Mouse (Mus musculus) cortical plate, adult 2 months (tissue): ENCODE data around the gene Fgfr2. TPM values are rescaled to one million over a fixed set of nuclear protein-coding genes. Genes with fewer than 3 reads are reported as not detected.

Experiments used
- H3K27ac ChIP-seq: fragments of 200-500 bp; 2 replicates; pipeline ENCODE4 v1.5.1; 2012; ENCODE audit warnings: low read length, control low read depth, inconsistent platforms; ENCODE audit not compliant: insufficient read depth
- H3K4me1 ChIP-seq: fragments of 200-500 bp; 2 replicates; pipeline ENCODE4 v1.6.1; 2011; ENCODE audit warnings: low read length; ENCODE audit not compliant: control insufficient read depth, insufficient read depth
- H3K4me3 ChIP-seq: fragments of 200-500 bp; 2 replicates; pipeline ENCODE4 v1.5.1; 2011; ENCODE audit warnings: mild to moderate bottlenecking, low read length, control low read depth; ENCODE audit not compliant: insufficient read depth
- CTCF ChIP-seq: fragments of 200-500 bp; IDR thresholded peaks from 2 replicates; pipeline ENCODE4 v1.5.1; 2011; ENCODE audit warnings: mild to moderate bottlenecking, control low read depth, low read length; ENCODE audit not compliant: insufficient read depth; ENCODE audit errors: extremely low read depth
- POLR2A ChIP-seq: fragments of 200-500 bp; IDR thresholded peaks from 2 replicates; pipeline ENCODE4 v1.6.1; 2011; ENCODE audit warnings: mild to moderate bottlenecking, low read length, control low read depth; ENCODE audit not compliant: insufficient read depth; ENCODE audit errors: extremely low read depth
- polyA plus RNA-seq: library from polyadenylated mRNA; depleted of rRNA; stranded (reverse); fragments of >200 nt; gene quantifications from 2 replicates; pipeline ENCODE4 v1.2.3, GENCODE M21; 2012

Fgfr2 gene
- polyA plus RNA-seq, 1 experiment = 50.4 TPM

- TF ChIP-seq CTCF (no peak), POLR2A (no peak)
- no peak overlapping the region for H3K4me3 ChIP-seq
- H3K27ac ChIP-seq = no peak overlapping the region
- H3K4me1 ChIP-seq = peaks cover 5% of the 10 kb centered on the region; the same call in 1 of the 2 replicates
These were observed 824.6 kb downstream of the Fgfr2 start for GRCm38 (mm10) chr7:132298412-132298990.

- TF ChIP-seq POLR2A (no peak), CTCF (no peak)
- Histone ChIP-seq H3K4me3 (no peak overlapping the region), H3K4me1 (peaks cover 5% of the 10 kb centered on the region; the same call in 1 of the 2 replicates), H3K27ac (no peak overlapping the region)
These were observed 826.3 kb downstream of the Fgfr2 start for GRCm38 (mm10) chr7:132296661-132297443.

- H3K27ac ChIP-seq = no peak overlapping the region
- peaks cover 5% of the 10 kb centered on the region; the same call in 1 of the 2 replicates for H3K4me1 ChIP-seq
- H3K4me3 ChIP-seq = no peak overlapping the region
- no peak for TF ChIP-seq POLR2A
- no peak for TF ChIP-seq CTCF
These were observed 827.0 kb downstream of the Fgfr2 start for GRCm38 (mm10) chr7:132296132-132296531.

GRCm38 (mm10) chr7:132287340-132287664 lies 835.8 kb downstream of the Fgfr2 start:
- no peak overlapping the region for H3K4me3 ChIP-seq
- H3K4me1 ChIP-seq = peaks cover 18% of the 10 kb centered on the region
- H3K27ac ChIP-seq = no peak overlapping the region
- TF ChIP-seq POLR2A = no peak
- no peak for TF ChIP-seq CTCF

GRCm38 (mm10) chr7:132286630-132287339 lies 836.4 kb downstream of the Fgfr2 start:
- H3K4me3 ChIP-seq = no peak overlapping the region
- H3K27ac ChIP-seq = no peak overlapping the region
- TF ChIP-seq POLR2A = no peak
- no peak for TF ChIP-seq CTCF
- peaks cover 19% of the 10 kb centered on the region for H3K4me1 ChIP-seq

GRCm38 (mm10) chr7:132284795-132285194 lies 838.4 kb downstream of the Fgfr2 start:
- TF ChIP-seq POLR2A (no peak), CTCF (no peak)
- no peak overlapping the region for H3K27ac ChIP-seq
- peaks cover 19% of the 10 kb centered on the region for H3K4me1 ChIP-seq
- H3K4me3 ChIP-seq = no peak overlapping the region

GRCm38 (mm10) chr7:132284048-132284737 lies 839.0 kb downstream of the Fgfr2 start:
- TF ChIP-seq CTCF = no peak
- TF ChIP-seq POLR2A = no peak
- no peak overlapping the region for H3K4me3 ChIP-seq
- H3K4me1 ChIP-seq = peaks cover 19% of the 10 kb centered on the region
- no peak overlapping the region for H3K27ac ChIP-seq

GRCm38 (mm10) chr7:132282576-132282975 lies 840.6 kb downstream of the Fgfr2 start:
- TF ChIP-seq POLR2A (no peak), CTCF (no peak)
- H3K4me1 ChIP-seq = peaks cover 16% of the 10 kb centered on the region
- no peak overlapping the region for H3K4me3 ChIP-seq
- no peak overlapping the region for H3K27ac ChIP-seq

- Histone ChIP-seq H3K4me3 (no peak overlapping the region), H3K4me1 (peaks cover 13% of the 10 kb centered on the region), H3K27ac (no peak overlapping the region)
These were observed 841.0 kb downstream of the Fgfr2 start for GRCm38 (mm10) chr7:132282161-132282560.

GRCm38 (mm10) chr7:132281753-132282152 lies 841.4 kb downstream of the Fgfr2 start:
- peaks cover 13% of the 10 kb centered on the region for H3K4me1 ChIP-seq
- no peak overlapping the region for H3K4me3 ChIP-seq
- TF ChIP-seq CTCF (no peak), POLR2A (no peak)
- no peak overlapping the region for H3K27ac ChIP-seq

More at GRCm38 (mm10) chr7:132282161-132282560, 841.0 kb downstream of the Fgfr2 start:
- TF ChIP-seq POLR2A (no peak), CTCF (no peak)
